In genomic region chr1:107496789-107497188, GRCm38 (mm10) we compare ENCODE assay signal across 22 mouse cellular contexts. TPM values are rescaled to one million over a fixed set of nuclear protein-coding genes. Genes with fewer than 3 reads are reported as not detected.
A peak's percentile ranks its signal among the peaks of the same experiment; 100 is the strongest.
DNase-seq lines count a peak whose midpoint lies in the region; ATAC-seq lines count a peak whose summit lies in the region.
"Had no signal": no experiment of that assay in that cellular context is flagged by ENCODE, and none has a peak within 500 bp of the region (broad histone marks: within the 10 kb centered on the region; RNA-seq: fewer than 3 reads in every experiment).

No protein-coding gene starts in this region.

- no peak overlapping the region for H3K4me2 ChIP-seq in liver, embryonic 16.5 days (ENCODE audit: low read depth, low read length)
- H3K4me2 ChIP-seq: heart, embryonic 13.5 days; hindbrain, embryonic 12.5 days; kidney, embryonic 15.5 days; midbrain, embryonic 13.5 days had no signal

- no peak overlapping the region for H3K27ac ChIP-seq in heart, embryonic 10.5 days
- no peak overlapping the region for H3K27ac ChIP-seq in liver, embryonic 16.5 days (ENCODE audit: low read length)
- H3K27ac ChIP-seq: heart, embryonic 13.5 days; hindbrain, embryonic 12.5 days; kidney, embryonic 15.5 days; midbrain, embryonic 13.5 days; stomach, postnatal 0 days had no signal

- H3K4me1 ChIP-seq in heart, embryonic 10.5 days = no peaks in the 10 kb centered on the region
- no peaks in the 10 kb centered on the region for H3K4me1 ChIP-seq in liver, embryonic 16.5 days (ENCODE audit: control insufficient read depth, low read depth, low read length)
- H3K4me1 ChIP-seq: heart, embryonic 13.5 days; hindbrain, embryonic 12.5 days; kidney, embryonic 15.5 days; midbrain, embryonic 13.5 days had no signal

- peak; percentile 95 for DNase-seq in heart, adult 11 months
- DNase-seq in heart, embryonic 10.5 days (ENCODE audit: low spot score) = no peak
- DNase-seq in monocyte, adult 2 months (ENCODE audit: low read depth in 1 of 2, low spot score in 2 of 2) = peak; percentile 41 to 42
- DNase-seq in kidney, postnatal 14 days = no peak
- no peak for DNase-seq in right cerebral cortex, postnatal 14 days
- DNase-seq: cerebellum, adult 11 months; cerebellum, postnatal 14 days; gastrocnemius, postnatal 36 days; layer of hippocampus, postnatal 36 days; left cerebral cortex, postnatal 4 days; thymus, postnatal 14 days had no signal

- H3K9ac ChIP-seq in liver, embryonic 16.5 days (ENCODE audit: low read depth, low read length) = no peak overlapping the region
- H3K9ac ChIP-seq: heart, embryonic 13.5 days; hindbrain, embryonic 12.5 days; kidney, embryonic 15.5 days; midbrain, embryonic 13.5 days had no signal

- no peak overlapping the region for H3K4me3 ChIP-seq in heart, embryonic 10.5 days
- no peak overlapping the region for H3K4me3 ChIP-seq in liver, embryonic 16.5 days (ENCODE audit: low read depth, low read length)
- H3K4me3 ChIP-seq: heart, embryonic 13.5 days; hindbrain, embryonic 12.5 days; kidney, embryonic 15.5 days; midbrain, embryonic 13.5 days had no signal

- WGBS in heart, embryonic 10.5 days = 72% methylated on average over 2 of the region's 2 CpGs
- WGBS in liver, embryonic 16.5 days (ENCODE audit: insufficient replicate concordance) = 19% methylated on average over 2 of the region's 2 CpGs

- no peaks in the 10 kb centered on the region for H3K36me3 ChIP-seq in heart, embryonic 10.5 days
- H3K36me3 ChIP-seq in liver, embryonic 16.5 days (ENCODE audit: control insufficient read depth, insufficient read depth) = no peaks in the 10 kb centered on the region
- H3K36me3 ChIP-seq: heart, embryonic 13.5 days; hindbrain, embryonic 12.5 days; kidney, embryonic 15.5 days; midbrain, embryonic 13.5 days had no signal

- no peaks in the 10 kb centered on the region for H3K27me3 ChIP-seq in heart, embryonic 10.5 days (ENCODE audit: insufficient read depth, poor library complexity, severe bottlenecking)
- no peaks in the 10 kb centered on the region for H3K27me3 ChIP-seq in liver, embryonic 16.5 days (ENCODE audit: control insufficient read depth, insufficient read depth, low read depth, low read length)
- H3K27me3 ChIP-seq: heart, embryonic 13.5 days; hindbrain, embryonic 12.5 days; kidney, embryonic 15.5 days; midbrain, embryonic 13.5 days had no signal

- ATAC-seq in granulocyte monocyte progenitor cell, adult 5-6 weeks (replicated peaks; ENCODE audit: poor library complexity, severe bottlenecking) = peak; percentile 99
- peak; percentile 78 for ATAC-seq in liver, embryonic 16.5 days (ENCODE audit: low read depth)
- no peak for ATAC-seq in cerebellum, adult (ENCODE audit: insufficient number of reproducible peaks, low FRiP score, low TSS enrichment)
- ATAC-seq: forebrain, embryonic 14.5 days; midbrain, embryonic 13.5 days had no signal

- no peaks in the 10 kb centered on the region for H3K9me3 ChIP-seq in heart, embryonic 10.5 days
- no peaks in the 10 kb centered on the region for H3K9me3 ChIP-seq in liver, embryonic 16.5 days (replicated peaks; ENCODE audit: control insufficient read depth, low read length)
- H3K9me3 ChIP-seq: heart, embryonic 13.5 days; hindbrain, embryonic 12.5 days; kidney, embryonic 15.5 days; midbrain, embryonic 13.5 days had no signal

RNA-seq across cellular contexts. Expression of gene Serpinb2, which starts 14.4 kb away (rescaled TPM):
- polyA plus RNA-seq in heart, embryonic 10.5 days (2016; fragmentation: Nextera tagmentation; extraction: Ambion mirVana) = 0.25 and 0.30 TPM in 2 replicates
- total RNA-seq in granulocyte monocyte progenitor cell, adult 5-6 weeks (2014; fragmentation: Nextera tagmentation) = not detected in 2 replicates
- total RNA-seq in granulocyte monocyte progenitor cell, adult 5-6 weeks (2017) = 0.22 and 0.46 TPM in 2 replicates
- polyA plus RNA-seq in liver, embryonic 16.5 days (2015; fragmentation: Nextera tagmentation; extraction: Ambion mirVana) = 2.1 and 2.6 TPM in 2 replicates
- total RNA-seq: gastrocnemius, postnatal 36 days; layer of hippocampus, postnatal 36 days; left cerebral cortex, postnatal 4 days; MEL had no signal
- polyA plus RNA-seq: heart, embryonic 13.5 days; hindbrain, embryonic 12.5 days; intestine, embryonic 14.5 days; midbrain, embryonic 13.5 days had no signal

Comparison
In these comparisons a context has a peak if more than half of its experiments do, and no peak if none do; other contexts are left out.
1. DNase-seq: peak in heart, adult 11 months (single experiment) and monocyte, adult 2 months (2 of 2); none in heart, embryonic 10.5 days (single experiment), kidney, postnatal 14 days (single experiment) and right cerebral cortex, postnatal 14 days (single experiment).